11 mouse cellular contexts compared by ENCODE assay signal in the genomic region with DNA sequence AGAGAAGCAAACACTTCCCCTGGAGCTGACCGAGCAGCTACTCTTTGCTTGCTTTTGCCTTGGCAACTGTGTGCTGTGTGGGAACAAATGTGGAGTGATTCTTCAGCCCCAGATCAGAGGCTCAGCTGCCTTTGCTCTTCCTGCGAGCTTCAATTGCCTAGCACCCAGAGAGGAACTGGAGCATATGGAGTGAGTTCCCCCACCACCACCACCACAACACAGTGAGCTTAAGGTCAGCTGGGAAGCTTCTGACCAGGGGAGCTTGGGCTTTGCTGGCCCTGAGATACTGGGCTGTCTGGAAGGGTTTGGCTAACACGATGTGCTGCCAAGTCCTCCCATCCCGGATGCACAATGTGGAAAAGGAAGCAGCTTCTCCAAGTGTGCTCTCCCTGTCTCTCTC.
DNase-seq lines count a peak whose midpoint lies in the region; ATAC-seq and TF ChIP-seq lines count a peak whose summit lies in the region.
"Had no signal": no experiment of that assay in that cellular context is flagged by ENCODE, and none has a peak within 500 bp of the region (broad histone marks: within the 10 kb centered on the region; RNA-seq: fewer than 3 reads in every experiment).

No protein-coding gene starts in this region.

- no peak for ATAC-seq in hindbrain, embryonic 14.5 days (ENCODE audit: low FRiP score)
- ATAC-seq in lung, postnatal 0 days = peak; percentile 44
- ATAC-seq in liver, postnatal 0 days = no peak
- ATAC-seq: inflammation-experienced regulatory T-cells, adult 6 months had no signal

- H3K4me3 ChIP-seq in hindbrain, embryonic 10.5 days = no peak overlapping the region
- H3K4me3 ChIP-seq in hindbrain, embryonic 14.5 days (replicated peaks; ENCODE audit: low read length) = no peak overlapping the region
- no peak overlapping the region for H3K4me3 ChIP-seq in lung, postnatal 0 days (ENCODE audit: low read depth, low read length)
- no peak overlapping the region for H3K4me3 ChIP-seq in limb, embryonic 10.5 days
- no peak overlapping the region for H3K4me3 ChIP-seq in liver, postnatal 0 days (ENCODE audit: low read depth, low read length)

- 67% methylated on average over 4 of the region's 4 CpGs for WGBS in hindbrain, embryonic 10.5 days
- 53% methylated on average over 4 of the region's 4 CpGs for WGBS in hindbrain, embryonic 14.5 days
- 28% methylated on average over 4 of the region's 4 CpGs for WGBS in lung, postnatal 0 days
- WGBS in limb, embryonic 10.5 days = 48% methylated on average over 4 of the region's 4 CpGs
- 43% methylated on average over 4 of the region's 4 CpGs for WGBS in liver, postnatal 0 days (ENCODE audit: insufficient replicate concordance)

- no peak overlapping the region for H3K9ac ChIP-seq in hindbrain, embryonic 14.5 days
- H3K9ac ChIP-seq in lung, postnatal 0 days (replicated peaks; ENCODE audit: low read depth) = no peak overlapping the region
- H3K9ac ChIP-seq in liver, postnatal 0 days (replicated peaks) = no peak overlapping the region
- H3K9ac ChIP-seq: liver, embryonic 14.5 days had no signal

- no peak for TF ChIP-seq EP300 in lung, postnatal 0 days (IDR thresholded peaks at IDR 0.05)
- TF ChIP-seq EP300 in liver, postnatal 0 days (IDR thresholded peaks at IDR 0.05; ENCODE audit: low read depth) = no peak

- no peaks in the 10 kb centered on the region for H3K9me3 ChIP-seq in hindbrain, embryonic 10.5 days
- no peaks in the 10 kb centered on the region for H3K9me3 ChIP-seq in hindbrain, embryonic 14.5 days (ENCODE audit: control insufficient read depth, low read length)
- H3K9me3 ChIP-seq in lung, postnatal 0 days (ENCODE audit: low read length) = no peaks in the 10 kb centered on the region
- H3K9me3 ChIP-seq in limb, embryonic 10.5 days (replicated peaks) = no peaks in the 10 kb centered on the region
- H3K9me3 ChIP-seq in liver, postnatal 0 days (ENCODE audit: low read length) = no peaks in the 10 kb centered on the region

- DNase-seq in hindbrain, embryonic 10.5 days (ENCODE audit: low spot score) = no peak
- no peak for DNase-seq in hindbrain, embryonic 14.5 days (ENCODE audit: low spot score)
- peak; percentile 49 for DNase-seq in brain, adult 2 months (ENCODE audit: low read depth, low spot score)
- peak; percentile 77 for DNase-seq in gastrocnemius, postnatal 25 days
- DNase-seq in lung, postnatal 0 days (ENCODE audit: low spot score) = peak; percentile 27
- no peak for DNase-seq in adrenal gland, postnatal 25 days
- no peak for DNase-seq in limb, embryonic 10.5 days (ENCODE audit: low spot score)
- DNase-seq in liver, postnatal 0 days = no peak
- DNase-seq: adrenal gland, postnatal 10 days had no signal

- H3K36me3 ChIP-seq in hindbrain, embryonic 10.5 days = no peaks in the 10 kb centered on the region
- no peaks in the 10 kb centered on the region for H3K36me3 ChIP-seq in hindbrain, embryonic 14.5 days (replicated peaks; ENCODE audit: control insufficient read depth, insufficient read depth)
- no peaks in the 10 kb centered on the region for H3K36me3 ChIP-seq in lung, postnatal 0 days (ENCODE audit: insufficient read depth, low read length)
- no peaks in the 10 kb centered on the region for H3K36me3 ChIP-seq in limb, embryonic 10.5 days
- H3K36me3 ChIP-seq in liver, postnatal 0 days (replicated peaks; ENCODE audit: insufficient read depth, low read length) = no peaks in the 10 kb centered on the region

- H3K27me3 ChIP-seq in hindbrain, embryonic 10.5 days (ENCODE audit: insufficient read depth, poor library complexity, severe bottlenecking) = no peaks in the 10 kb centered on the region
- H3K27me3 ChIP-seq in hindbrain, embryonic 14.5 days (ENCODE audit: control insufficient read depth, insufficient read depth, low read length) = no peaks in the 10 kb centered on the region
- no peaks in the 10 kb centered on the region for H3K27me3 ChIP-seq in lung, postnatal 0 days (replicated peaks; ENCODE audit: insufficient read depth, low read length)
- no peaks in the 10 kb centered on the region for H3K27me3 ChIP-seq in limb, embryonic 10.5 days (ENCODE audit: low read depth, poor library complexity, severe bottlenecking)
- H3K27me3 ChIP-seq in liver, postnatal 0 days (ENCODE audit: insufficient read depth, low read length) = no peaks in the 10 kb centered on the region

- no peak for TF ChIP-seq CTCF in lung, postnatal 0 days (IDR thresholded peaks at IDR 0.05)
- TF ChIP-seq CTCF in liver, postnatal 0 days (IDR thresholded peaks at IDR 0.05; ENCODE audit: low read depth) = no peak

- no peak overlapping the region for H3K4me2 ChIP-seq in hindbrain, embryonic 14.5 days (replicated peaks)
- no peak overlapping the region for H3K4me2 ChIP-seq in lung, postnatal 0 days (replicated peaks; ENCODE audit: low read depth, low read length)
- no peak overlapping the region for H3K4me2 ChIP-seq in liver, postnatal 0 days (ENCODE audit: low read depth, low read length)

- no peaks in the 10 kb centered on the region for H3K4me1 ChIP-seq in hindbrain, embryonic 10.5 days (replicated peaks)
- no peaks in the 10 kb centered on the region for H3K4me1 ChIP-seq in hindbrain, embryonic 14.5 days (replicated peaks; ENCODE audit: control insufficient read depth, insufficient read depth, low read length)
- no peaks in the 10 kb centered on the region for H3K4me1 ChIP-seq in lung, postnatal 0 days (ENCODE audit: insufficient read depth, low read depth, low read length)
- no peaks in the 10 kb centered on the region for H3K4me1 ChIP-seq in limb, embryonic 10.5 days
- H3K4me1 ChIP-seq in liver, postnatal 0 days (ENCODE audit: insufficient read depth) = no peaks in the 10 kb centered on the region

- peak overlapping the region; percentile 42; the same call in 1 of the 2 replicates for H3K27ac ChIP-seq in hindbrain, embryonic 10.5 days
- H3K27ac ChIP-seq in hindbrain, embryonic 14.5 days = no peak overlapping the region
- no peak overlapping the region for H3K27ac ChIP-seq in lung, postnatal 0 days (ENCODE audit: low read length)
- H3K27ac ChIP-seq in limb, embryonic 10.5 days = no peak overlapping the region
- H3K27ac ChIP-seq in liver, postnatal 0 days (ENCODE audit: low read depth) = no peak overlapping the region
- H3K27ac ChIP-seq: liver, embryonic 14.5 days had no signal

Comparison
In these comparisons a context has a peak if more than half of its experiments do, and no peak if none do; other contexts are left out.
1. DNase-seq: peak in brain, adult 2 months (single experiment), gastrocnemius, postnatal 25 days (single experiment) and lung, postnatal 0 days (single experiment); none in hindbrain, embryonic 10.5 days (single experiment), hindbrain, embryonic 14.5 days (single experiment), adrenal gland, postnatal 25 days (single experiment), limb, embryonic 10.5 days (single experiment) and liver, postnatal 0 days (single experiment).